Mouse (Mus musculus) CH12.LX (cell line): ENCODE results near the gene App. TPM values are rescaled to one million over a fixed set of nuclear protein-coding genes. Genes with fewer than 3 reads are reported as not detected.

Source experiments
- DNase-seq: peaks from one replicate; pipeline ENCODE4 v3.0.0-alpha.2; 2013; ENCODE audit errors: extremely low read depth
- H3K27ac ChIP-seq: 2 replicates; pipeline ENCODE4 v1.5.1; 2012; ENCODE audit warnings: low read depth, mild to moderate bottlenecking, control low read depth, moderate library complexity; ENCODE audit not compliant: insufficient read depth
- H3K27me3 ChIP-seq: replicated peaks from 2 replicates; pipeline ENCODE3; 2012; ENCODE audit warnings: inconsistent platforms
- H3K36me3 ChIP-seq, 2 experiments: replicated peaks in 1 of 2; 2 replicates each; pipeline versions ENCODE3 to v1.6.1; 2012; ENCODE audit warnings: inconsistent platforms in 1 of 2, low read length in 1 of 2, mild to moderate bottlenecking in 1 of 2, mixed read lengths in 1 of 2, moderate library complexity in 1 of 2; ENCODE audit not compliant: control insufficient read depth in 1 of 2, insufficient read depth in 1 of 2
- H3K4me1 ChIP-seq, 2 experiments: 2 replicates each; pipeline ENCODE4 v1.6.1; 2012; ENCODE audit warnings: inconsistent platforms in 1 of 2, moderate library complexity in 1 of 2; ENCODE audit not compliant: insufficient read depth in 2 of 2, control insufficient read depth in 1 of 2
- H3K4me2 ChIP-seq: 2 replicates; pipeline ENCODE4 v1.6.1; 2012; ENCODE audit warnings: low read depth, mild to moderate bottlenecking, control low read depth; ENCODE audit not compliant: poor library complexity, insufficient read depth, severe bottlenecking
- H3K4me3 ChIP-seq, 3 experiments: fragments of 150-350 bp in 1 of 3; sonication (generic) in 1 of 3; replicated peaks in 1 of 3; 2 replicates each; pipeline versions ENCODE3 to v1.5.1; 2011 to 2012; ENCODE audit warnings: low read depth in 2 of 3, low read length in 2 of 3, mild to moderate bottlenecking in 2 of 3, moderate library complexity in 2 of 3, control low read depth in 1 of 3, improper control_type of control experiment in 1 of 3, inconsistent platforms in 1 of 3, mixed read lengths in 1 of 3; ENCODE audit not compliant: poor library complexity in 1 of 3
- H3K79me2 ChIP-seq: replicated peaks from 2 replicates; pipeline ENCODE4 v1.6.1; 2012; ENCODE audit warnings: mild to moderate bottlenecking, moderate library complexity; ENCODE audit not compliant: control insufficient read depth, poor library complexity, insufficient read depth, severe bottlenecking; ENCODE audit errors: extremely low read depth
- H3K9ac ChIP-seq: 2 replicates; pipeline ENCODE4 v1.6.1; 2012; ENCODE audit warnings: low read depth, mild to moderate bottlenecking, control low read depth, moderate library complexity; ENCODE audit not compliant: insufficient read depth
- H3K9me3 ChIP-seq: replicated peaks from 2 replicates; pipeline ENCODE3; 2012; ENCODE audit warnings: low read length, inconsistent platforms, mixed read lengths
- BHLHE40 ChIP-seq: IDR thresholded peaks from 2 replicates; pipeline ENCODE4 v1.6.1; 2011; ENCODE audit warnings: mild to moderate bottlenecking, low read depth, low read length, improper control_type of control experiment
- CHD2 ChIP-seq: IDR thresholded peaks from 2 replicates; pipeline ENCODE4 v1.6.1; 2011; ENCODE audit warnings: low read length, improper control_type of control experiment
- E2F4 ChIP-seq: IDR thresholded peaks from 2 replicates; pipeline ENCODE4 v1.6.1; 2011; ENCODE audit warnings: low read depth, low read length, improper control_type of control experiment; ENCODE audit not compliant: insufficient replicate concordance
- ELF1 ChIP-seq: IDR thresholded peaks from 2 replicates; pipeline ENCODE4 v1.6.1; 2014; ENCODE audit warnings: low read depth, mild to moderate bottlenecking, inconsistent platforms, low read length, improper control_type of control experiment
- MAFK ChIP-seq: IDR thresholded peaks from 2 replicates; pipeline ENCODE4 v1.6.1; 2011; ENCODE audit warnings: low read length, improper control_type of control experiment; ENCODE audit not compliant: insufficient replicate concordance
- MAX ChIP-seq: IDR thresholded peaks from 2 replicates; pipeline ENCODE4 v1.6.1; 2011; ENCODE audit warnings: low read length, improper control_type of control experiment
- MEF2A ChIP-seq: IDR thresholded peaks from 2 replicates; pipeline ENCODE4 v1.6.1; 2014; ENCODE audit warnings: low read depth, mild to moderate bottlenecking, inconsistent platforms, low read length, improper control_type of control experiment, borderline replicate concordance
- NELFE ChIP-seq: IDR thresholded peaks from 2 replicates; pipeline ENCODE4 v1.6.1; 2011; ENCODE audit warnings: low read depth, low read length, improper control_type of control experiment
- NRF1 ChIP-seq: IDR thresholded peaks from 2 replicates; pipeline ENCODE4 v1.6.1; 2014; ENCODE audit warnings: low read depth, mild to moderate bottlenecking, inconsistent platforms, low read length, improper control_type of control experiment, moderate library complexity
- PAX5 ChIP-seq: IDR thresholded peaks from 2 replicates; pipeline ENCODE4 v1.6.1; 2012; ENCODE audit warnings: low read length, inconsistent platforms, mixed read lengths
- POLR2AphosphoS2 ChIP-seq: IDR thresholded peaks from 2 replicates; pipeline ENCODE4 v1.6.1; 2011; ENCODE audit warnings: low read depth, low read length, improper control_type of control experiment
- SMC3 ChIP-seq: IDR thresholded peaks from 2 replicates; pipeline ENCODE4 v1.6.1; 2011; ENCODE audit warnings: low read depth, low read length, improper control_type of control experiment
- TBP ChIP-seq: conservative IDR thresholded peaks from 2 replicates; pipeline ENCODE4 v1.6.1; 2011; ENCODE audit warnings: low read depth, low read length, improper control_type of control experiment
- UBTF ChIP-seq: IDR thresholded peaks from 2 replicates; pipeline ENCODE4 v1.6.1; 2012; ENCODE audit warnings: low read depth, mild to moderate bottlenecking, inconsistent platforms, low read length, improper control_type of control experiment, moderate library complexity
- ZC3H11A ChIP-seq: IDR thresholded peaks from 2 replicates; pipeline ENCODE4 v1.6.1; 2012; ENCODE audit warnings: low read depth, mild to moderate bottlenecking, inconsistent platforms, low read length, improper control_type of control experiment
- ZKSCAN1 ChIP-seq: IDR thresholded peaks from 2 replicates; pipeline ENCODE4 v1.6.1; 2012; ENCODE audit warnings: low read depth, inconsistent platforms, low read length, improper control_type of control experiment, borderline replicate concordance
- dilution Hi-C: fragments of 300-500 bp; cut with MboI; formaldehyde crosslinking; loops from 2 replicates; pipeline ENCODE4 v1.14.3; 2020; ENCODE audit warnings: low sequenced_read_pairs; ENCODE audit not compliant: extremely low pct_unique_long_range_greater_than_20kb, extremely low pct_ligation_motif_present
- in situ Hi-C: fragments of 300-500 bp; cut with MboI; formaldehyde crosslinking; loops from 3 replicates; pipeline ENCODE4 v1.14.3; 2019; ENCODE audit warnings: low sequenced_read_pairs, low pct_ligation_motif_present, low pct_unique_long_range_greater_than_20kb, mixed read lengths
- polyA plus RNA-seq: library from polyadenylated mRNA; unstranded; fragments of >175 nt; gene quantifications from 2 replicates; pipeline ENCODE4 v1.2.1, GENCODE M21; 2012; ENCODE audit warnings: low read depth; ENCODE audit not compliant: insufficient read length
- total RNA-seq, 2 experiments: library from RNA; depleted of rRNA; stranded (reverse); fragments of 300-350 nt in 1 of 2; fragments of >200 nt in 1 of 2; gene quantifications; 2 replicates each; pipeline ENCODE4 v1.2.3; 2012 to 2014

The App gene
- total and polyA plus RNA-seq, 3 experiments: 31.1 to 99.2 (median 84.1) TPM

- Histone ChIP-seq H3K9me3 (no peaks in the 10 kb centered on the region), H3K27me3 (no peaks in the 10 kb centered on the region), H3K36me3 (peaks cover 24 to 60% of the 10 kb centered on the region in 2 experiments), H3K9ac (no peak overlapping the region), H3K79me2 (no peaks in the 10 kb centered on the region), H3K4me3 (no peak overlapping the region), H3K27ac (no peak overlapping the region), H3K4me1 (peaks cover 7 to 30% of the 10 kb centered on the region in 2 experiments), H3K4me2 (no peak overlapping the region)
- TF ChIP-seq E2F4 (no peak), SMC3 (no peak), POLR2AphosphoS2 (no peak), ZKSCAN1 (no peak), ELF1 (no peak), MEF2A (no peak), ZC3H11A (no peak)
- in situ Hi-C loops: loop anchor here (25.0 kb wide), 1 partner anchor 716 kb away; no protein-coding TSS in a partner anchor
- dilution Hi-C loops: no loop called here
- DNase-seq: no peak
Measured at GRCm38 (mm10) chr16:84971535-84972330, 201.8 kb downstream of the App start.

- no peak for DNase-seq
- no peak for TF ChIP-seq NRF1
- no peak for TF ChIP-seq UBTF
- no peak for TF ChIP-seq ELF1
- no peak for TF ChIP-seq PAX5
- no peak for TF ChIP-seq POLR2AphosphoS2
- no peak for TF ChIP-seq BHLHE40
- no peak for TF ChIP-seq NELFE
- no peak for TF ChIP-seq CHD2
- no peak for TF ChIP-seq MEF2A
- no peak for TF ChIP-seq MAX
- no peak for TF ChIP-seq TBP
- no peak for TF ChIP-seq MAFK
- Histone ChIP-seq H3K9ac (no peak overlapping the region), H3K27me3 (no peaks in the 10 kb centered on the region), H3K27ac (no peak overlapping the region), H3K9me3 (no peaks in the 10 kb centered on the region), H3K79me2 (no peaks in the 10 kb centered on the region), H3K4me3 (no peak overlapping the region), H3K4me2 (no peak overlapping the region), H3K4me1 (peaks cover 13 to 37% of the 10 kb centered on the region in 2 experiments), H3K36me3 (peaks cover 20 to 54% of the 10 kb centered on the region in 2 experiments)
- dilution Hi-C loops: no loop called here
- in situ Hi-C loops: loop anchor here (25.0 kb wide), 1 partner anchor 718 kb away; no protein-coding TSS in a partner anchor
Measured at GRCm38 (mm10) chr16:84969026-84969425, 204.5 kb downstream of the App start.
